Mouse (Mus musculus) MEL (cell line): ENCODE measurements around the gene Spi1.

ENCODE experiments used
- CHD2 ChIP-seq: IDR thresholded peaks from 2 replicates; pipeline ENCODE4 v1.6.1; 2011; ENCODE audit warnings: low read length, improper control_type of control experiment
- CTCF ChIP-seq, 3 experiments: IDR thresholded peaks in 2 of 3; conservative IDR thresholded peaks in 1 of 3; 2 replicates each; pipeline ENCODE4 v1.5.1; 2011 to 2012; ENCODE audit warnings: low read length in 3 of 3, low read depth in 2 of 3, mild to moderate bottlenecking in 2 of 3, improper control_type of control experiment in 1 of 3, inconsistent platforms in 1 of 3, mixed read lengths in 1 of 3, moderate library complexity in 1 of 3; ENCODE audit not compliant: control insufficient read depth in 1 of 3, insufficient read depth in 1 of 3, poor library complexity in 1 of 3, severe bottlenecking in 1 of 3
- EP300 ChIP-seq, 2 experiments: IDR thresholded peaks; 2 replicates each; pipeline ENCODE4 v1.6.1; 2011; ENCODE audit warnings: improper control_type of control experiment in 2 of 2, low read length in 2 of 2, low read depth in 1 of 2, mild to moderate bottlenecking in 1 of 2
- GATA1 ChIP-seq: IDR thresholded peaks from 2 replicates; pipeline ENCODE4 v1.6.1; 2011; ENCODE audit warnings: low read depth, low read length, improper control_type of control experiment
- POLR2A ChIP-seq, 2 experiments: IDR thresholded peaks; 2 replicates each; pipeline ENCODE4 v1.6.1; 2011 to 2012; ENCODE audit warnings: low read length in 2 of 2, mild to moderate bottlenecking in 2 of 2, control low read depth in 1 of 2, improper control_type of control experiment in 1 of 2, low read depth in 1 of 2, moderate library complexity in 1 of 2; ENCODE audit not compliant: control insufficient read depth in 1 of 2, insufficient read depth in 1 of 2, poor library complexity in 1 of 2
- TAL1 ChIP-seq: IDR thresholded peaks from 2 replicates; pipeline ENCODE4 v1.6.1; 2012; ENCODE audit warnings: mild to moderate bottlenecking, inconsistent platforms, low read length, moderate library complexity, mixed read lengths
- TBP ChIP-seq: IDR thresholded peaks from 2 replicates; pipeline ENCODE4 v1.8.0; 2011; ENCODE audit warnings: low read depth, low read length, improper control_type of control experiment

DNA sequence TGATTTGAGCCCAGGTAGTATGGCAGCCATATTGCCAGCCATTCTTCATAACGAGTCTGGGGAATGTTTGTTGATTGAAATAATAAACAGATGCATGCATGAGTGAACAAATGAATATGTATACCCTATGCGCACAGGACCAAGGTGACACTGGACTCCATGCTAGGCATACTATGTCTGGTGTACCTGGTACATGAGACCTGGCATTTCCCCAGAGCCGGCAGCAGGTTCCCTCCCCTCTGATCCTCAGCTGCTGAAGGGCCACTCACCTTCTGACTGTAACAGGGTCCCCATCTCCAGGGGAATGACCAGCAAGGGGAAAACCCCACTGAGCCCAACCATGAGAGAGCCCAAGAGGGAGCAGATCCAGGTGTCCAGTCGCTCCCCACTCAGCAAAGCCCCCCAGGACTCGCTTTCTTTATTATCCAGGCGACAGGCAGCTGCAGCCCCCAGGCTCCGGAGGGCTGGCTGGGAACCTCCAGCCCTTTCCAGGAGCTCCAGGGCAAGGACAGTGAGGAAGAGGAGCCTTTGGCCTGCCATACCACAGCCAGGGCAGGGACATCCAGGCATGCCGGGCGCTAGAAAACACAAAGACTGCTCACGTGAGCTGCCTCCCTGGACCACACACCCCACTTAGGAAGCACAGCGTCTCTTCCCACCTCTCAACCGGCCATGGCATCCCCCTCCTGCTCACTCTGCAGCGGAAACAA, 13.9 kb upstream of the Spi1 start:
- TF ChIP-seq EP300 (IDR thresholded peaks at IDR 0.05; ENCODE audit: low read depth in 1 of 2, low read length in 2 of 2) (no peak), POLR2A (IDR thresholded peaks at IDR 0.05; ENCODE audit: control insufficient read depth in 1 of 2, insufficient read depth in 1 of 2, low read depth in 1 of 2, low read length in 2 of 2, poor library complexity in 1 of 2) (no peak), CHD2 (no peak), CTCF (IDR thresholded peaks at IDR 0.05 in 2 of 3, conservative IDR thresholded peaks at IDR 0.05 in 1 of 3; ENCODE audit: control insufficient read depth in 1 of 3, insufficient read depth in 1 of 3, low read depth in 2 of 3, low read length in 3 of 3, poor library complexity in 1 of 3, severe bottlenecking in 1 of 3) (no peak), TBP (no peak), GATA1 (no peak), TAL1 (no peak)
